Mouse (Mus musculus): Measurements from ENCODE around the gene Ren1.

Ren1 gene

DNA sequence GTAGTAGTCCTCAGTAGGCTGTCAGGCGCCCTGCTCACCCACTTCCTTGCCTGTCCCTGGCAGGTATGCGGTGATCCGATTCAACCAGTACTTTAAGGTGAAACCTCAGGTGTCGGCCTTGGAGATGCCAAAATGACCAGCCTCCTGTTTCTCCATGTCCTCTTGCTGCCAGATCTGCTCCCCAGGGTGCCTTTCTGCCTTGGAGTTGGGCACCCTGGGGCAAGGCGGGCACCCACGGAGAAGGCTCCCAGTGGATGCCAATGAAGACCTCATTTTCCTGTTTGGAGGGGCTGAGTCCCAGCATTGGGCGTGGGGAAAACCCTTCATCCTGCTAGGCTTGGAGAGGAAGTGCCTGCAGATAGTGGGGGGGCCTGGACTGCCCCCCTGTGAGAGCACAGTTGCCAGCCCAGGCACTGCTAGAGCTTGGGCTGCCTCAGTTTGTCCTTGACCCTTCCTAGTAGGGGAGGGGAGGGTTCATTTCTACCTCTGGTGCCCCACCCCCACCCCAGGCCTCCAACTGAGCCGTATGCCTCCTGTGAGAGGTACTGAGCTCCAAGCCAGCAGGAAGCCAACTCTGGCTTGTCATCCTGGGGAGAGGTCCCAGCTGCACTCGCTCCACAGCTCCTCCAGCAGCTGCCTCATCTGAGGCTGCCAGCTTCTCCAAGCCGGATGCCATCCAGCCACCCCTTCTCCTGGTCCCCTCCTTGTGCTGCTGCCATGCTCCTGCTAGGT, 29.1 kb downstream of the Ren1 start:
- no peak for DNase-seq

DNA sequence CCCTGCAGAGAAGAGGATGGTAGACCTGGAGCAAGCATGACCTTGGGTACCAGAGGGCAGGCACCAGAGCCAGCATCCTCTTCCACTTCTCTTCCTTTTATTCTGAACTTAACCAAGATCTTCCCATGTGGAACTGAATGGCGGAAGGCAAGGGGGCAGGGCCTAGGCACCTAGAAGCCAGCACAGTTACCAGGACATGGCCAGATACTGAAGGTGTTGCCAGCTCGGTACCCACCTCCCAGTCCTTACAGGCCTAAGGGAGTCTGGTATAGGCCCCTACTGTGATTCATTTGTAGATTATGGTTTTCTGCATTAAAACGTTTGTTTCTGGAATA, 29.6 kb downstream of the Ren1 start:
- DNase-seq: no peak

DNA sequence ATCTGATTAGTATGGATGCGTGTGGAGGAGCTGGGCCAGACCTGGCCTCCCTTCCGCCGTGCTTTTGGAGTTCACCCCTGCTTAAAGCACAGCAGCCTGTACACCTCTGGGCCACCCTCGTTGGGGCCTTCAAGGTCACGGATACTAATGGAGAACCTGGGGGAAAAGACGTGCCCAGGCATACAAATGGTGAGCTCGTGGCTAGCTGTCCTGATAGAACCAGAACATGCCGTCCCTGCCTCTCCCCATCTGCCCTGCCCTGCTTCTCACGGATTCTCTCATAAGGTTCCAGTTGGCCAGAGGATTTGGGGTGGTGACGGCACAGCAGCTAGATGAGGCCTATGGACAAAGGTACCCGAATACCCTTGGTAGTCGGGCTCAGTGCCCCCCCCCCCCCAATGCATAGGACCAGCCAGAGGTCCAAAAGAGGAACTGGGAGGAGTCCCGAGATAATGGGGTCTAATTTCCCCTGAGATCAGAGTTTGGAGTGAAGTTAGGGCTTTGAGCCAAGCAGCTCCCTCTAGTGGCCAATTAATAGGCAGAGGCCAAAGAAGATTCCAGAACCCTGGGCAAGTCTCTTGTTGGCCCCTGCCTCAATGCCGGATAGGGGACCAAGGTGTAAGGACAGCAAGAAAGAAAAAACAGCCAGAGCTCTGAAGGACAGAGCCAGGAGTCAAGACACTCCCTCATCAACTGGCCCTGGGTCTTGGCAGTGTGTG, 30.2 kb downstream of the Ren1 start:
- no peak for DNase-seq

DNA sequence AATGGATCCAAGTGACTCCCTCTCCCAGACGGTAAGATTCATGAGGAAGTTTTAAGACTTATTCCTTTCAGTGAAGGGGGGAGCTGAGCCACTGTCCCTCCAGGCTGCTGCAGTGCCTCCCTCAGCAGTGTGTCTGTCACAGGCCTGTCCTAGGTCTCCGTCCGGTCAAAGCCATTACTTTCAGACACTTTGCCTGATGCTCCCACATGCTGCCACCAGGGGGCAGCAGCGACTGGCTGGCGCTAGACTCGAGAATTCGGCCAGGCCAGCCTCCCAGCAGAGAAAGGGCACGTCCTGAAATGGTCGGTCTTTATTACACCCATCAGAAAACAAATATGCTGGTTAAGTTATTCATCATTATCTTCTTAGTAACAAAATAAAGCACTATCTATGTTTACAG, 31.7 kb downstream of the Ren1 start:
- no peak for DNase-seq

DNA sequence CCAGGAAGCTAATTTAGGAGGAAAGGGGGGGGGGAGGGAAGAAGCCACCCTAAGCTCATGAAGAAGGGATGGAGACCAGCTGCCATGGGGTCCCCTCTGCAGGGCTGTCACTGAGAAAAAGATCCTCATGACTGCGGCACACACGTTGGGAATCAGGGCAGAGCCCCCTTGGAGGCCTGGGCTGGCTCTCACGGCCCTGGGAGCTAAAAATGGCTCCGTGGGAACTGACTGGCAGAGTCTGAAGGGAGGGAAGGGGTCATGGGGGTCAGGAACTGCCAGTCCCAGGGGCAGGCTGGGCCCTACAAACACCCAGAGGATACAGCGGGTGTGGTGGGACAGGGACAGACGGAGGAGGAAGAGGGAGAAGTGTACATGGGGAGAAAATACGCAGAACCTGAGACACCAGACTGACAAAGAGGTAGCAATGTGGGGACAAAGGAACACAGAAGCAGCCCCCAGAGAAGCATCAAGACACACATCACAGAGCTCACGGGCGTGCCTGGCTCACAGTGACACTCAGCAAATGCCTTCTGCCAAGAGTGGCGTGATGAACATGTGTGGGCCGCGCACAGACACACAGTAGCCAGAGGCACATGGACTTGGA, 32.3 kb downstream of the Ren1 start:
- no peak for DNase-seq

DNA sequence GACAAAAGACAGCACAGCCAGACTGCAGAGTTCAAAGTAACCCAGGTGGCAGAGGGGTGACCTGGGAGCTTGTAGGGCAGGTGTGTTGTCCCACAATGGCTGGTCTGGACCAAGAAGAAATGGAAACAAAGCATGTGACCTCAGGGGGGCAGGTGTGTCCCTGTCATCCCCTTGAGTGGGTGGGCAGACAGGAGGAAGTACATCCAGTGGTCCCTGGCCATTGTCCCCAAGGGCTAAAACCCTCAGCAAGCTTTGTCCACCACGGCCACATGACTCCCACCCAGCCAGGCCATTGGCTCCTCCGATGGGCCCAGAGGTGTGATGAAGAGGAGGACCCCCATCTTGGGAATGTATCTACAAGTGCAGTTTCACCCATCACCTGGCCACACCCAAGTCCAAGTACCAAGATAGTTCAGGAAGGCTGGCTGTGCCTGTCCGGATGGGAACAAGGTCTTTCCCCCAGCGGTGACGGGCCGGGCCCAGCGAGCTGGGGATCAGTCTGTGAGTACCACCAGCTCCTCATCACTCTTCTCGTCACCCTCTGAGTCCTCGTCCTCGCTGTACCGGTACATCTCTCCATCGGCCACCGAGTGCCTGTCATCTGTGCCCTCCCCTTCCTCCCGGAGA, 33.0 kb downstream of the Ren1 start:
- DNase-seq: no peak

DNA sequence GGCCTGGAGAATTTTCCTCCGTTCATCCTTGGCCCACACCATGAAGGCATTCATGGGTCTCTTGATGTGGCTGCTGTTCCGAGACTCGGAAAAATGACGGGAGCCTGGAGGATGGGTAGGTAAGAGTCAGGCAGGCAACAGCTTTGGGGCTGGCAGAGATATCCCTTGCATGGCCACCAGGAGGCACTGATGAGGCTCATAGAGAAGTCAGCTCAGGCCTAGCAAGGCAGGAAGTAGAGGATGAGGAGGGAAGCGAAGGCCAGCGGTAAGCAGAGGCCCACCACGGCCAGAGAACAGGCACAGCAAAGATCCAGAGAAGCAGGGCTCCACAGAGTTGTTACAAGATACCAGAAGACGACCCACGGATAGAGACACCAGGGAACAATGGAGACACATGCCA, 35.2 kb downstream of the Ren1 start:
- no peak for DNase-seq

DNA sequence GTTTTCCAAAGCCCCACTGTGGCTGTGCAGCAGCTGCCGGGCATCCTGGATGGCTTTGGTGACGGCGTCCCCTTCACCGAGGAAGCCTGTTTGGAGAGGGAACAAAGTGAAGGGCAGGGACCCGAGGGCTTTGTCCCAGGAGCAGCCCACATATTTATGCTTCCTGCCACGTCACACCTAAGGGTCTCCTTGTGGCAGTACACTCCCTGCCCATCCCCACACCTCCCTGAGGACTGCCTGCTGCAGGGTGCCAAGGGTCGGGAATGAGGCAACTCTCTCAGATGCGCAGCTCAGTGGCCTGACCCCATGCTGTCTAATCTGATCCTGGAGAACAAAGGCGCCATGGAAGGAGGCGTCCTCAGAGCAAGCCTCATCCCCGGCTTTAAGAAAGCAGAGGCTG, 35.9 kb downstream of the Ren1 start:
- no peak for DNase-seq

DNA sequence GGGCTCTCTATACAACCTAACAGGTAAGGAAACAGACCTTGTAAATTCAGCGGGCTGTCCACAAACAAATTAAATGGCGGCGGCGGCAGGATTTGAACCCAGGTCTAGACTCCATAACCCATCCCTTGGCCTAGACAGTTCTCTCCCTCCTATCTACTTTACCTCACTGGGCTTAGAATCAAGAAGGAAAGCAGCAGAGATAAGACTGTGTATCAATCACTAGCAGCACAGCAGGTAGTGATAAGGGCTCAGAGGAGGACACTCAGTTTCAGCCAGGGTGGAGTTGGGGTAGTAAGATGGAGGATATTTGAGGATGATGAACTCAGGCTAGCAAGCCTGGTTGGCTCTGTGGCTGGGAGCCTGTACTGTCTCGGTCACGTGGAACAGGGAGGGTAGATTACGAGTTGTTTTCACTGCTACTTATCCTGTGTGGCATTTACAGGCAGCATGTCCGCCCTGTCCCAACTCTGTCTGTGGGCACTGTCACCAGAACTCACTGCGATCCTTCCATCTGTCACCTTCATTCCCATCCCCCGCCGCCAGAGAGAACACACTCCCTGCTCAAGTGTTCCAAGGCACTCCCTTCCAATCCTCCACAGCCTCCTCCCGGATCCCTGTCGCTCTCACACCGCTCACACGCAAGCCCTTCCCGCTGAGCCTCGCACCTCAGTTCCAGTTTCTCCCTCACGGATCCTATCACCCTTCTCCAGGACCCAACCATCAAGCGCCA, 37.4 kb downstream of the Ren1 start:
- DNase-seq: no peak

DNA sequence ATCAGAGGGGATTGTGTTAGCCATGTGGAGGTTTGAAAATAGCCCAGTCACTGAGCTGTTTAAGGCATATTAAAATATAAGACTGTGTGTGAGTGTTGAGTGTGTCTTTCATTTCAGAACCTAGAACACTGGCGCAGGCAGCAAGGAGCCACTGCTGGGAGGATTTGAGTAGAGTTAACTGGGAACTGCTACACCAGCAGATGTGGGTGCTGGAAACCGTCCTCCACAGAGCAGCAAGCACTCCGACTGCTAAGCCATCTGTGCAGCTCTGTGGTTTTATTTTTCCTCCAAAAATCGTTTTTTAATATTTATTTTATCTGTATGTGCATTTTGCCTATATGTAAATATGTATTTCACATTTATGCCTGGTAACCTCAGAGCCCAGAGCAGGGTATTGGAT, 44.4 kb downstream of the Ren1 start:
- DNase-seq: no peak

DNA sequence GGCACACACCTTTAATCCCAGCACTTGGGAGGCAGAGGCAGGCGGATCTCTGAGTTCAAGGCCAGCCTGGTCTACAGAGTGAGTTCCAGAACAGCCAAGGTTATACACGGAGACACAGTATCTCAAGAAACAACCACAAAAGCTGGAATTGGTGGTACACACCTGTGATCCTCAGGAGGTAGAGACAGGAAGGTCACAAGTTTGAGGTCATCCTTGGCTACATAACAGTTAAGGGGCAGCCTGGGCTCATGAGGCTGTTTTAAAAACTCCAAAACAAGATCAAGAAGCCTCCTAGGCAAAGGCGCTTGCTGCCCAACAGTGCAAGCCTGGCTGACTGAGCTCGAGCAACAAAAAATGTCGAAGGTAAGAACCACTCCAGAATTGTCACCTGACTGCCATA, 46.4 kb downstream of the Ren1 start:
- DNase-seq: no peak

DNA sequence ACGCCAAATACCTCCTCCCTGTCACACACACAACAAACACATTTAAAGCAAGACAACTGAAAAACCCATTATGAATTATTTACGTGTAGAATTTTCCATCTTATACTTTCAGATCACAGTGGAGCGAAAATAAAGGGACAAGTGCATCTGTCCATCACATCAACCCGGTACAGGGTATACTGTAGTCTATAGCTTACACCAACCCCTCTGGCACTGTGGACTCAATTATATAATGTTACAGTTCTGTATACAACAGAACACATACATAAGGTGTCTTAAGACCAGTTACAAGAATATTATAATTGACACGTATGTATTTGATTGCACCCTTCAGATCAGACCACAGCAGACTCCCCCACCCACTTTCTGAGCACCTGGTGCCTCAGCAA, 46.8 kb downstream of the Ren1 start:
- DNase-seq: no peak

DNA sequence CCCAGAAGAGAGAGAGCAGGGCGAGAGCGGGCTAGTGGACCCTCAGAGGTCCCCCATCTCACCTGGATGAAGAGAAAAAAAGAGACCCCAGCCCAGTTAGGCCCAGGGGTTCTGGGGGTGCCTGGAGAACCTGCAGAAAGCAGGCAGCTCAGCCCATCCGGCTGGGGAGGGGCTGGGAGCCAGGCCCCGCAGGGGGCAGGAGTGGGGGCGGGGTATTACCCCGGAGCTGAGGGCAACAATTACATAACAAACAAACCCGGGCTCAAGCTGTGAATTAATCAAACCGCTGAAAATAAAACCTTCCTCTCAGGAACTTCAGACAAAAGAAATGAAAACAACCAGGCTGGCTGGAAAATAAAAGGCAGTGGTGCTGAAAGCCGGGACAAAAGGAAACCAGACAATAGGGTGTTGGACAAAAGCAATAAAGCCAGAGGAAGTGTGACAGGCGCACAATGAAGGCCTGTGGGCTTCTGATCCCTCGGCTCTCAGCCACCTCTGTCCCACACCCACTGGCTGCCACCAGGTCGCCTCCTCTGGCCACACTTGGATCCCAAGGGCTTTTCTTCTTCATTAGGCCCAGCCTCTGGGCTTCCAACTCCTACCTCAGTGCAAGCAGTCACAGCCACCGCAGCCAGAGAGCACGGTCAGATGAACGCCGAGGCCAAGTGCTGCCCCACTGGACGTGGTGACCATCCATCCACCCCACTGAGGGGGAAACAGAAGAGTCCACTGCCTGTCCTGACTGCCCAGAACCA, 47.4 kb downstream of the Ren1 start:
- no peak for DNase-seq

DNA sequence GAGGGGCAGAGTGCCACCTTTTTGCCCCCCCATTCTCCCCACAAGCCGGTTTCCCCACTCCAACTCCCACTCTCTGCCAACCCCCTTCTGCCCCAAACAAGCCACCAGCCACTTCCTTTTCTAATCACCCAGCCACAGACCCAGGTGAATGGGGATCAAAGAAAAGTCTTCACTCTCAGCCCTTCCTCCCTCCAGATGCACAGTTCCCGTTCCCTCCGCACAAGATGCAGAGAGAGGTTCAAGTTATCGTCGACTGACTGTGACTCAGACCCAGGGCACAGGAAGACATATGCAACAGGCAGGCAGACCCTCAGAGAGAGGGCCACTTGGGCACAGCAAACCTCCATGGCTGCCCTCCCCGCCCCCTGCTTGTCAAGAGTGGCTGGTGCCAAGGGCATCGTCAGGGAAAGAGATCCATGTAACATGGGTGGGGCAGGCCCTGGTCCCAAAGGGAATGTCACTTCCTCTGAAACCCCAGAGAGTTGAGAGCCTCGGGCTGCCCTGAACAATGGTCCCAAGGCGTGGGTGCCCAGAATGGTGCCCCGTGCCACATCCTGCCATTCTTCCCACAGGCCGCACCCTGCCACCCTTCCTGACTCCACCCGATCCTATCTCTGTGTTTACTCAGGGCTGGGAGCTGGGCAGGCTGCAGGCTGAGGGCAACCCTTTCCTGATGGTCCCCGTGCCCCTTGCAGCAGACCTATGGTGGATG, 49.9 kb downstream of the Ren1 start:
- no peak for DNase-seq

DNA sequence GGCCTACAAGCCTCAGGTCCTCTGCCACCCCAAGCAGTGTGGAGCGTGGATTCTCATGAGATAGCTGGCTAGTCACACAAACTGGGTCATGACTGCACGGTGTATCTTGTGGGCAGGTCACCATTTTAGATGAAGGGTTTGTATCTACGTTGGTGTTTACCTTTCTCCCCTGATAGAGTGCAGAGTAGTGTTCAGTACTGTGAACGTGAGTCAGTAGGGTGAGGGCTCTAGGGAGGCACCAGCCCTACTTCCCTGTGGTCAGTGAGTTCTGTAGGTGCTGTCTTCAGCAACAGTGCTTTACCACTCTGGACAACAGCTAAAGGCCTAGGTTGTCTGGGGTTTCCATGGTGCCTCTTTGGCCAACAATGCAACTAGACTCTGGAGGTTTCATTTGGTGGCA, 53.7 kb downstream of the Ren1 start:
- no peak for DNase-seq

DNA sequence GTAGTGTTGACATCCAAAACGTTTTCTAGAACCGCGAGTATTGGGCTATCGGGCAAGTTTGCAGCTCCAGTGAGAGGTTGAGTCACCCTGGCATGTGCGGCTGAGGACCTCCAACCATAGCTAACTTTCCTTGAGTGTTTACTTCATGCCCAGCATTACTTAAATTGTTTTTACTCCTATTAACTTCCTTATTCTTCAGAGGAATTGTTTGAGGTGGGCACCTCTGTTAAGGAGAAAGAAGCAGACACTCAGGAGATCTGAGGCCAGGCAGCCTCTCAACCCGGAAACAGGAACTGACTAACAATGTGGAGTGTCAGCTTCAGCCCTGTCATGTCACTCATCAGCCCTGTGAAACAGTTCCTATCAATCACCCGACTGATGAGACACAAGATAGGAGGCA, 56.3 kb downstream of the Ren1 start:
- DNase-seq: no peak

DNA sequence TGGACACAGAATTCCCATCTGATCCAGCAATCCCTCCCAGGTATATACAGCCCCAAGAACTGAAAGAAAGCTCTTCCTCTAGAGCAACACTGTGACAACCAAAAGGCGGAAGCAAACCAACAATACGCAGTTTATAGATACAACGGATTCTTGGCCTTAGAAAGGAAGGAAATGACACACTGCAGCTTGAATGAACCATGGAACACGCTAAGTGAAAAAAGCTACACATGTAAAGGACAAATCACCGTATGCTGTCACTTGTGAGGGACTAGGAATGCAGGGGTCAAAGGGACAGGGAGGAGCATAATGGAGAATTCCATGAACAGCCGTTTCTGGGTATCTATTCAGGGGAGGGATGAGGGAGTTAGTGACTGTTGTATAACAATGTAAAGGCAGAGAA, 57.1 kb downstream of the Ren1 start:
- no peak for DNase-seq

DNA sequence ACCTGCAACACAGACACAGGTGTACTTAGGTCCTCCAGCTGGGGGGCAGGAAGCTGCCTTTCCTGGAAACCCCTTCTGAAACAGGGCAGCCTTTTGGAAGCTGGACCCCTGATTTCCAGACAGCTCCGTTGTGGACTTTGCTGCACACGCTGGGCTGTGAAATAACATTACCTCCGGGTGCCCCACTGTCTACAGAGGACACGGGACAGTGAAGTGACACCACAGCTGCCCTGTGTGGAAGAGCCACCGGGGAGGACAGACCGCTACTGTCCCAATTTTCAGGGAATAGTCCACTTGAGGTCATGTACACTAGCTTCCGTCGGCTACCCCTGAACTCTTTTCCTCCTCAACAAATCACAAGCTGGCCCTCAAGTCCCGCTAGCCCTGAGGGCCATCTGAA, 58.0 kb downstream of the Ren1 start:
- no peak for DNase-seq

DNA sequence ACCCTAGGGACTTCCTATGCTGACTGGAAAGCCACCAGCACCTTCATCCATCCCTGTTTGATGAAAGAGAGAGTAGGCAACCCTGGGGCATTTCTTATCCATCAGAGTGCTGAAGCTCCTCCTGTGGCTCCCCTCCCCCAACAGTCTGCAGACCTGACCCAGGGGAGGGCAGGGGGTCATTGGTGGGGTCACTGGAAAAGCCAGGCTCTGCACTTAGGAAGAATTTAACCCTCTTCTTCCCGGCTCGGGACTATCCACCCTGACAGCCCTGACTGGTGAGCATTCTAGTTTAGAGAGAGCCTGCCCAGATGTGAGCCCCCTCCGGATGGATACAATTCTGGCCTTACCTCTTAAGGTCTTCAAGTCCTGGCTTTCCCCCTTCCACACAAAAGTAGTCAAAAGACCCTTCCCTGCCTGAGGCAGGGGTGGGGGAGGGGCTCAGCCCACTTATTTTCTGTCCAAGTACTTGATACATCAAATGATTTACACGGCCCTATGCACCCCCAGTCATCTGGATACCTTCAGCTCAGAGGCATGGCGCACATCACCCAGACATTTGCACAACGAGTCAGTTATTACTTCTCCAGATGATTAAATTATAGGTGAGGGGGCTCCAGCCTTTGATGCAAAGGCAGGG, 58.7 kb downstream of the Ren1 start:
- no peak for DNase-seq

DNA sequence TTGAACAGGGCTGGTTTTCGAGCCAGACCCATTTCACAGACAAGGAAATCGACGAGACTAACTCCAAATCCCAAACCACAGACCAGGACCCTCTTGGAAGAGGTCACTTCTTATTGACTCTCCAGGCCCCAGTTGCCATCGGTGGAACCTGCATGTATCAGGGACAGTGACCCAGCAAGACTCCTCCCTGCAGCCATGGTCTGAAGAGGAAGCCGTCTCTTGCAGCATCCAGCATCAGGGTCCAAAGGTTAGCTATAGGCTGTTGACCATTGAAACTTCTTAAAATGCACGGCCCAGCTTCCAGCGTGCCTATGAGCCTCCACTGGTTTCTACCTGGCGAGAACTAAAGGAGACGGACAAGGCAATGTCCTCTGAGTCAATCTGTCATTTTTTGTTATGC, 59.5 kb downstream of the Ren1 start:
- no peak for DNase-seq
